Mouse (Mus musculus) frontal cortex, adult 2 months (tissue): ENCODE measurements at regions not wholly inside any gene's neighbourhood (a gene's known extent, or its start where the extent isn't known, plus 50 kb on each side); places are given as distances from the start of the nearest gene placed in this dataset.
A peak's percentile ranks its signal among the peaks of the same experiment; 100 is the strongest.

Experiments
- DNase-seq, 2 experiments: peaks; one replicate each; pipeline ENCODE4 v3.0.0; 2022; ENCODE audit warnings: low spot score in 1 of 2; ENCODE audit errors: extremely low spot score in 1 of 2

DNA sequence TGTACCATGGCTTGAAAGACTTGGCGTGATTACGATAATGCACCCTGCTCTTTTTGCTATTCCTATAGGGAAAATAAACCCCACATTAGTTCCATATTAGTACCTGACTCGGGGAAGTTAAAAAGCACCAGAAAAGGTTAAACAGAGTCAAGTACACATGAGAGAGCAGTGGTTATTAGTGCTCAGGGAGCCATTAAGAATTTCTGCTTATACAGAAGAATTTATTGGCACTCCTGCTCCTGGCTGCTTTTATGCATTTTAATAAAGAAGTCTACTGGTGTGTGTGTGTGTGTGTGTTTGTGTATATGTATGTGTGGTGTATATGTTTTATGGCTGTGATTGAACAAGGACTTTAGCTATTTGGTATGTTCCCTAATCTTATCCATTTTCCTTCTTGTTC lies 111.5 kb upstream of the Psmd7 start:
- no peak for DNase-seq

- no peak for DNase-seq
These were observed 127.6 kb upstream of the Psmd7 start for GRCm38 (mm10) chr8:107715901-107716300.

DNA sequence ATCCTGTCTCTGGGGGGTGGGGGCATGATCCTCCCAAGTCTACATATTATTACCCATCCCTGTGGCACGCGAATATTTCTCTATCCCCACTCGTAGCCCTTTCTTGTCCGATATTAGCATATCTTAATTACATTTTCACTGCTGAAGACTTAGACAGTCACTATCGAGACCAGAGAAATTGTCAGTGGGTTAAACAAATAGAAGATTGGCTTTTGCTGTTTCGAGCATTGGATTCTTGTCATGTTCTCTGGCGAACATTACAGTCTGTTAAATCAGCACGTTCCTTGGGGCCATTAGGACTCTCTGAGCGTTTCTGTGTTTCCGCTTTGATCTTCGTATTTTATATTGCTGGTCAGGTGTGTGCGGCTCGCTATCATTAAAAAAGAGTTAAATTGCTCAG lies 129.6 kb upstream of the Psmd7 start:
- DNase-seq, result no peak

GRCm38 (mm10) chr8:107719656-107720055 lies 131.4 kb upstream of the Psmd7 start:
- DNase-seq, result no peak

DNA sequence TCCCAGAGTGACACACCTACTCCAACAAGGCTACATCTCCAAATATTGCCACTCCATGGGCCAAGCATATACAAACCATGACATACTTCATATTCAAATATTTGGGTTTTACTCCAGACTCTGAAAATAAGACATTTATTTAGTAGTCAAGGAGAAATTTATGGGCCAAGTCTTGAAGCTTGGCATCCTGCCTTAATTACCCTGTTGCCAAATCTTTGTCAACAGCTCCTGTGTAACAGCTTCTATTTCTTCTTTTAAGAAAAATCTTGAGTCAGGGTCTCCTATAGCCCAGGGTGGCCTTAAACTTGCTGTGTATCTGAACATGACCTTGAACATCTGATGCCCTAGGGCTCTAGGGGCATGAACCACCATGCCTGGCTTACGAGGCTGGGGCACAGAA lies 138.5 kb upstream of the Psmd7 start:
- no peak for DNase-seq

- no peak for DNase-seq
These were observed 139.0 kb upstream of the Psmd7 start for GRCm38 (mm10) chr8:107727276-107727675.

DNA sequence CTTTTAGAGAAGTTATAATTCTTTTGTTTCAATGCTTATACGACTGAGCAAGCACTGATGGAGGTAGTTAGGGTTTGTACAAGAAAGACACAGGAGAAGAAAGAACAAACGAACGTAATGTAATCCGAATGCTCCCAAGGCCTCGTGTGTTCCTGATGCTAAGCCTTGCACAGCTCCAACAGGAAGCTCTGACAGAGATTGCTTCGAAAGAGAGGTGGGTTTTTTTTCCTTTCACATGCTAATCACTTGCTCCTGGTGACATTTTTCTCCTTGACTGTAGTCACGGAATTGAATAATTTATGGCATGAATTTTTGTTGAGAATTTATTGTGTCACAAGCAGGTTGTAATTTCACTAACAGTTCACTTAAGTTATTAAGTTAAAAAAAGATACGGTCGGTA lies 150.8 kb upstream of the Psmd7 start:
- no peak for DNase-seq

DNA sequence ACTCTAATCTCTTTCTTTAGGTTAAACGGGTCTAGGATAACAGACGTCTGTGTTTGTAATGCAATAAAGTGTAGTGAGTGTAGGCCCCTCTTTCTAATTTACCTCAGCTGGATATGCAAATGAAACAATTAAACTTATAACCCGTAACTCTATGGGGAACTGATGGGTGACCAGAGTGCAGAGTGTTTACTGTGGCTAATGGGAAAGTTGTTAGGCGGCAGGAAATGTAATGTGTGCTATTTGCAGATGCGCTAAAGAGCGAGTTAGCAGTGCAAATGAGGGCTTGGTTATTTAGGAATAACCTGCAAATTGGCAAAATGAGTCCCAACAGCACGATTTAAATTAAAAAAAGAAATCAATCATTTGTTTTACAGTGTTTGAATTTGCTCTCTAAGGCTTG lies 168.8 kb upstream of the Psmd7 start:
- DNase-seq, result no peak

- DNase-seq, result no peak
These were observed 170.4 kb upstream of the Psmd7 start for GRCm38 (mm10) chr8:107758637-107759036.

DNA sequence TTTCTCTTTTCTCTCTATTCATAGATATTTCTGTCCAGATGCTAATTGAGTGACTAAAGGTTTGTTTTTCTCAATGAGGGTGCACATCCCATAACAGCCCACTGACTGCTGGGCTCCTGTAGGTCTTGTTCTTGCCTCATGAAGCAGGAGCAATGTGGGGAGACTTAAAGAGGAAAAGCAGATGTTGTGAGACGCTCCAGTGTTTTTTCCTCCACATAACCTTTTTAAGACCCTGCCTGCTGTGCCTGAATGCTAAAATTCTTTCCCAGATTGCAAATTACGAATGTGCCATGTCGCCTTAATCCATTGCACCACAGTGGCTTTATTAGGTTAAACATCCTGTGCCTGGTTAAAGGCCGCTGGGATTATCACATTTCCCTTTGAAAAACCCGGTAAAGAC lies 165.5 kb upstream of the Zfhx3 start:
- no peak for DNase-seq

GRCm38 (mm10) chr8:107785771-107786170 lies 156.7 kb upstream of the Zfhx3 start:
- no peak for DNase-seq

DNA sequence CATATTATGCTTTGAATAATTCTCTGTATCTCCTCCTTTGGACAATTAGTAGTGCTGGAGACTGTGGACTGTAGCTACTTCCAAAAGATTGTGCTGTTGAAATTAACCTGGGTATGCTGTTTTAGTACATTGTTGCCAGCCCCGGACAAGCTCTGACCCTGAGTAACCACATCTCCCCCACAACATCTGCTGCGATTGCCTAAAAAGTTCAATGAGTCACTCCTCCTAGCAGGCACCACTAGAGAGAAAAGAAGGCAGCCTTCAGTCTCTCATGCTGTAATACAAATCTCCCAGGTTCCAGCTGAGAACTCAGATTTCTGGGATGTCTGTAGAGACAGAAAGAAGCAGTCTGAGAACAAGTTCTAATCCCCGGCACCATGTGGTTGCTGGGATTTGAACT lies 150.2 kb upstream of the Zfhx3 start:
- DNase-seq, result no peak

DNA sequence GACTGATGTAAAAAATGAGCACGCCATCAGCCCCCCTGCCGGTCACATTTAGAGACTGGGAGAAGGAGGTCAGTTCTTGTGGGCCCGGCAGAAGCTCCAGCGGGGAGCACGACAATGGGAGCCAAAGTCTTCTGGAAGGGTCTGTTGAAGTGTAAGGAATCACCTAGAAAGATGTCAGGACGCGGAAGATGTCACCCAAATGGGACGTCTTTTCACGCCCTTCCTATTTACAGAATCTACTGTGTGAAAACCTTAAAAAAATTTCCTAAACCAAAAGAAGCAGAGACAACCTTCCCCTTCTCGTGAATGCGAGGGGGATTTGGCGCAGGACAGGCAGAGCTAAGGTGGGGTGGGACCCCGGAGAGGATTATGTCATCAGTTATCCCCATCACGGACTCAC lies 127.5 kb upstream of the Zfhx3 start:
- no peak for DNase-seq

GRCm38 (mm10) chr8:107815775-107816174 lies 126.7 kb upstream of the Zfhx3 start:
- peak in 1 of 2 experiments; percentile 23 for DNase-seq

DNA sequence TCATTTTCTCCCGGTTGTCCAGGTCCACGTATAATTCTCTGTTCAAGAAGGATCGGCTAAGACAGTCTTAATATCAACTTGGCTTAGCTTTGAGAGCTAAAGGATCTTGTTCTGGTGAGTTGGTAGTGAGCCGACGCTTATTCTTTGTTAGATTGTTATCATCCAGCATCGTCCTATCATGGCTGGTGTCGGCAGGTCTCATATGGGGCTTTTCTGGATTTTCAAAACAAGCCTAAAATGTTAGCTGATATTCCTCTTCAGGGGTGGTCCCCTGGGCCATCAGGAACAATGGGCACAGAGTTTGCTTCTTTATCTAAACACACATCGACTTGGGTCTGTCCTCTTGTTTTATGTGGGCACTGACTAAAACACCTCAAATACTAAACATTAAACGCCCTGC lies 124.6 kb upstream of the Zfhx3 start:
- no peak for DNase-seq

GRCm38 (mm10) chr8:107820174-107820760 lies 122.2 kb upstream of the Zfhx3 start:
- DNase-seq, result no peak

GRCm38 (mm10) chr8:107821522-107821921 lies 120.9 kb upstream of the Zfhx3 start:
- DNase-seq, result no peak

DNA sequence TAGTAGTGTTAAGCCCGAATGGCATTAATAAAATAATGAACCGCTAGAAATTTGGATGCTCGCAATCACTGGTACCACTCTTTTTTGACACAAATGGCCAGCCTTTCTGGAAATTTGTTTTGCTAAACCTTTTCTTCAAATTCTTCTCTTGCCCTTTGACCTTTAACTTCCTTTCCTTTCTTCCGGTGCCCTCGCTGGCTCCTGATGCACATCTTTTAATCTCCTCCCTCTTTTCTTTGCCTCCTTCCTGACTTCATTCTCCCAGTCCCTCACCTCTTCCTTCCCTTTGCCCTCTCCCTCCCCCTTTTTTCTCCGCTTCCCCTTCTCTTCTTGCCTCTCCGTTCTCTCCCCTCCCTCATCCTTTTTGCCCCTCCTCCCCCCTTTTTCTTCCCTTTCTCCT lies 118.3 kb upstream of the Zfhx3 start:
- DNase-seq, result no peak

- peak in 1 of 2 experiments; percentile 27 for DNase-seq
These were observed 117.8 kb upstream of the Zfhx3 start for GRCm38 (mm10) chr8:107824640-107825039.

DNA sequence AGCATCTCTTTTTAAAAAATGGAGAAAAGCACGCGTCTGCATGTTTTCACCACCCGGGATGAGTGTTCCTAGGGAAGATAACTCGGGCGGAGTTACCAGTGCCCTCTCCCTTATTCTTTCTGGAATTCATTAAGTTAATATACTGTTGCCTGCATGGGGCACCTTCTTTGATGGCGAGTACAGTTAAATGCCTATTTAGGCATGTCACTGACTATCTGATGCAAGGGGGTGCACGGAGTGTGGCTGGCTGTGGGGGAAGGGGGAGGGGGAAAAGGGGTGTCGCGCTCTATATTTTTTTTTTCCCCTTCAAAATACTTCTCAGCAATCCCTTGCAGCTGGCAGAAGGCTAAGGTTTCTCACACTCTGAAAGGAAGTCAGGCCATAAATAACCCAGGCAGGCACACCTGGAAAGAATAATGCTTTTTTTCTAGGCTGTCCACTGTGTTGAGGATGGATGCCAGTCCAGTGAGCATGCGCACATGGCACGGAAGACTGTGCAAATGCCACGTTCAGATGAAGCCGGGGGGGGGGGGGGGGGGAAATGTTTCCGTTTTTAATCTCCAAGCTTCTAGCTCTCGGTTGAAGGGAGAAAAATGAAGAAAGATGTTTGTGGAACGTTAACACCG lies 114.8 kb upstream of the Zfhx3 start:
- DNase-seq, result no peak

- DNase-seq, result no peak
These were observed 113.9 kb upstream of the Zfhx3 start for GRCm38 (mm10) chr8:107828541-107828940.

DNA sequence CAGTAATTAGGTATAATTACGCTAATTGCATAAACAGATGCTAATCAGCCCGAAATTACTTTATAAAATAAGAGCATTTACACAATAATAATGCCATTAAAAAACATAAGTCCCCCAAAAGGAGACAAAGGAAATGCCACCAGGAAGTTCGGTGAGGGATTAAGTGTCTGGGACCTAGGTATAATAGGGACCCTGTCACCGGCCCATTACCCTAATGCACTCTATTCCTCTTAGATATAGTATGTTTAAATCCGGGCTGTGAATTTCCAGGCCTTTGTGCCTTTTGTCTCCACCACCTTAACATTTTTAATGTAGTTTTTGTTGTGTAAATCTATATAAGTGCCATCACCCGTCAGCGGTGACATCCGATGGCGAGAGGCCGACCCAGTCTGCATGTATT lies 109.0 kb upstream of the Zfhx3 start:
- DNase-seq, result no peak

DNA sequence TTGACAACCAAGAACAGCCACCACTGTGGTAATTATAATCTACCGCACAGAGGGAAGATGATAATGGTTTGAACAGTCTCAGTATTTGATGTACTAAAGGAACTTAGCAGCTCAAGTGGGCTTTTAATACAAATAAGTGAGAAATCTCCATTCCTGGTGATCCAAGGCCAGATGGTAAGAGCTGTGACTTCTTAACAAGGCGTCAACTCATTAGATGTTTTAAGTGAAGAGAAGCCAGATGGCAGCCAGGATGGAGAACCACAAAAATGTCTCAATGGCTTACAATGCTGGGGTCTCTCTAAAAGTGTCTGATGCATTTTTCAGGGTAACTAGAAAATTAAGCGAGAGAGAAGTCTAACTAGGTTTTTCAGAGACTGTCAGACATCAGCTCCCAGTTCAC lies 96.3 kb upstream of the Zfhx3 start:
- peak in 1 of 2 experiments; percentile 2 for DNase-seq
